In the genomic region with DNA sequence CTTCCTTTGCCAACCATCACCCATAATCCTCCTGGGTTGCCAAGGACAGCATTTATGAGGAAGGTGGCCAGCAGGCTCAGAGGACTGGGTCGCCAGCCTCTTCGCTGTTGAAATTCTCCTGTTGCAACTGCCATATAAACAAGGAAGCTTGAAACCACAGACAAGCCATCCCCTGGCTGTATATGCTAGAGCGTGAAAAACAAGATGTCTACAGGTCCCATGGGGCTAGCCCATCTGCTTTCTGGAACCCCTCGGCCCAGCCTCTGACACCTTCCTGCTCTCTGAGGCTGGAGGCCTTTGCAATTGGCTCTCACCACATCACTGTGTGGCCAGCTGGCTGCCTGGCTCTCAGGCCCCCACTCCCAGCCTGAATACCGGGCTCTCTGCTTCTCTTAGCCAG, we compare ENCODE assay signal across 18 mouse cellular contexts. TPM values are rescaled to one million over a fixed set of nuclear protein-coding genes. Genes with fewer than 3 reads are reported as not detected.
DNase-seq lines count a peak whose midpoint lies in the region; ATAC-seq and TF ChIP-seq lines count a peak whose summit lies in the region.
"Had no signal": no experiment of that assay in that cellular context is flagged by ENCODE, and none has a peak within 500 bp of the region (broad histone marks: within the 10 kb centered on the region; RNA-seq: fewer than 3 reads in every experiment).

No protein-coding gene starts in this region.

- no peaks in the 10 kb centered on the region for H3K36me3 ChIP-seq in lung, postnatal 0 days (ENCODE audit: insufficient read depth, low read length)
- no peaks in the 10 kb centered on the region for H3K36me3 ChIP-seq in splenic B cell, adult 2 months (ENCODE audit: control insufficient read depth, insufficient read depth, low read length, poor library complexity, severe bottlenecking)
- H3K36me3 ChIP-seq: forebrain, embryonic 12.5 days; midbrain, embryonic 13.5 days; neural tube, embryonic 15.5 days had no signal

- TF ChIP-seq POLR2A in lung, adult 2 months (IDR thresholded peaks at IDR 0.05; ENCODE audit: borderline replicate concordance, extremely low read depth, low read depth, low read length), result no peak

- intact Hi-C loops in gastrocnemius, postnatal 36 days (cut with DNase I), result no loop called here

- 81% methylated on average over 5 of the region's 5 CpGs for WGBS in lung, postnatal 0 days
- 70% methylated on average over 5 of the region's 5 CpGs for WGBS in lung, adult 2 months

- TF ChIP-seq EP300 in lung, postnatal 0 days (IDR thresholded peaks at IDR 0.05), result no peak

- no peak overlapping the region for H3K4me3 ChIP-seq in lung, postnatal 0 days (ENCODE audit: low read depth, low read length)
- no peak overlapping the region for H3K4me3 ChIP-seq in lung, adult 2 months (replicated peaks; ENCODE audit: extremely low read depth, low read depth, low read length)
- H3K4me3 ChIP-seq: forebrain, embryonic 12.5 days; heart, adult 2 months; midbrain, embryonic 13.5 days; neural tube, embryonic 15.5 days had no signal

- no peaks in the 10 kb centered on the region for H3K27me3 ChIP-seq in lung, postnatal 0 days (replicated peaks; ENCODE audit: insufficient read depth, low read length)
- no peaks in the 10 kb centered on the region for H3K27me3 ChIP-seq in splenic B cell, adult 2 months (ENCODE audit: control insufficient read depth, insufficient read depth, low read length, poor library complexity, severe bottlenecking)
- H3K27me3 ChIP-seq: neural tube, embryonic 15.5 days had no signal

- peaks cover 18% of the 10 kb centered on the region; the same call in 1 of the 2 replicates for H3K4me1 ChIP-seq in lung, postnatal 0 days (ENCODE audit: insufficient read depth, low read depth, low read length)
- H3K4me1 ChIP-seq in lung, adult 2 months (ENCODE audit: control insufficient read depth, insufficient read depth, low read length), result peaks cover 8% of the 10 kb centered on the region; the same call in 1 of the 2 replicates

- peak; percentile 71 to 79 for DNase-seq in cerebellum, postnatal 10 days
- no peak for DNase-seq in cerebellum, adult 9-10 months
- DNase-seq in lung, postnatal 0 days (ENCODE audit: low spot score), result peak; percentile 18
- no peak for DNase-seq in lung, adult 2 months
- DNase-seq in splenic B cell, adult 2 months (ENCODE audit: low read depth, low spot score), result peak; percentile 64
- no peak for DNase-seq in gastrocnemius, postnatal 36 days
- DNase-seq: heart, adult 2 months; heart, postnatal 36 days; kidney, adult 2 months; kidney, postnatal 10 days; liver; thymus, postnatal 36 days had no signal

- H3K4me2 ChIP-seq in lung, postnatal 0 days (replicated peaks; ENCODE audit: low read depth, low read length), result no peak overlapping the region
- H3K4me2 ChIP-seq: forebrain, embryonic 12.5 days; midbrain, embryonic 13.5 days; neural tube, embryonic 15.5 days had no signal

- no peaks in the 10 kb centered on the region for H3K9me3 ChIP-seq in lung, postnatal 0 days (ENCODE audit: low read length)
- H3K9me3 ChIP-seq: forebrain, embryonic 12.5 days; midbrain, embryonic 13.5 days; neural tube, embryonic 15.5 days had no signal

- TF ChIP-seq CTCF in lung, postnatal 0 days (IDR thresholded peaks at IDR 0.05), result no peak
- no peak for TF ChIP-seq CTCF in lung, adult 2 months (IDR thresholded peaks at IDR 0.05; ENCODE audit: insufficient read depth, low read length)

- no peak overlapping the region for H3K27ac ChIP-seq in lung, postnatal 0 days (ENCODE audit: low read length)
- H3K27ac ChIP-seq: forebrain, embryonic 12.5 days; heart, adult 2 months; macrophage; midbrain, embryonic 13.5 days; neural tube, embryonic 15.5 days had no signal

- ATAC-seq in lung, postnatal 0 days, result no peak
- peak; percentile 31 for ATAC-seq in common myeloid progenitor, adult 5-6 weeks (replicated peaks; ENCODE audit: low read depth, poor library complexity, severe bottlenecking)
- ATAC-seq: inflammation-experienced regulatory T-cells, adult 6 months; midbrain, embryonic 13.5 days had no signal

- no peak overlapping the region for H3K9ac ChIP-seq in lung, postnatal 0 days (replicated peaks; ENCODE audit: low read depth)
- H3K9ac ChIP-seq: forebrain, embryonic 12.5 days; midbrain, embryonic 13.5 days; neural tube, embryonic 15.5 days had no signal

RNA-seq across cellular contexts. Expression of gene Cbx4, which starts 36.4 kb away (rescaled TPM):
- polyA plus RNA-seq in lung, postnatal 0 days (2015; fragmentation: Nextera tagmentation; extraction: Ambion mirVana), result 8.9 and 9.7 TPM in 2 replicates
- polyA plus RNA-seq in lung, adult 2 months (2012; rRNA removed), result 16.2 and 16.8 TPM in 2 replicates
- total RNA-seq in common myeloid progenitor, adult 5-6 weeks (2017), result 11.3 and 24.6 TPM in 2 replicates
- total RNA-seq in gastrocnemius, postnatal 36 days (2021), result 1 to 10 TPM; 1.6 to 3.0 TPM

Comparison
In these comparisons a context has a peak if more than half of its experiments do, and no peak if none do; other contexts are left out.
1. DNase-seq: peak in cerebellum, postnatal 10 days (2 of 2), lung, postnatal 0 days (single experiment) and splenic B cell, adult 2 months (single experiment); none in cerebellum, adult 9-10 months (single experiment), lung, adult 2 months (single experiment) and gastrocnemius, postnatal 36 days (0 of 2).